Mouse (Mus musculus): ENCODE results near the gene Gm20661.

DNA sequence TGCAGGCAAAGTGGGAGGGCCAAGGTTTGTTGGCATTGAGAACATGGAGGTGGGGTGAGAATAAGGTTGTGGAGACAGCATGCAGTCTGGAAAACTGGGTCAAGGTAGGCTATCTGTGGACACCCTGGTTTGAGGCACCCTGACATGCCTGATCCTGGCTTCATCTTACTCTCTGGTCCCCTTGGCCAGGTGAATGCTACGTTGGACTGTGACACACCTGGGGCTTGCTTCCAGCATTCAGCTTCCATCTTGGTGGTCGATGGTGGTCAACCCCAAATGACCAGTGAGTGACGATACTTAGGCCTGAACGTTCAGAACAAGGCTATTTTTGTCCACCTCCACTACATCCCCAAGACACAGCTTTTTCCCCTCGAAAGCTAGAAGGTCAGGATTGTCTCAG, 13.2 kb downstream of the Gm20661 start, which contains the start of gene Gm20662:
- TF ChIP-seq CTCF (conservative IDR thresholded peaks at IDR 0.05; ENCODE audit: low read length) (no peak), POU5F1 (IDR thresholded peaks at IDR 0.05; ENCODE audit: borderline replicate concordance, low read length) (no peak), NANOG (IDR thresholded peaks at IDR 0.05; ENCODE audit: borderline replicate concordance, low read length) (no peak)

Measured in E14TG2a.4 (cell line).